Mouse (Mus musculus) CH12F3 (cell line): ENCODE data around the gene Kpna7.
"Not testable (repeated sequence)": the region's sequence is repeated elsewhere in the genome, so short reads cannot be mapped to it uniquely, and the experiment has no call there.

ENCODE experiments used
- in situ Hi-C: fragments of 300-500 bp; cut with MboI; formaldehyde crosslinking; loops from 2 replicates; pipeline ENCODE4 v1.14.3; 2020; ENCODE audit warnings: low sequenced_read_pairs

The Kpna7 gene

DNA sequence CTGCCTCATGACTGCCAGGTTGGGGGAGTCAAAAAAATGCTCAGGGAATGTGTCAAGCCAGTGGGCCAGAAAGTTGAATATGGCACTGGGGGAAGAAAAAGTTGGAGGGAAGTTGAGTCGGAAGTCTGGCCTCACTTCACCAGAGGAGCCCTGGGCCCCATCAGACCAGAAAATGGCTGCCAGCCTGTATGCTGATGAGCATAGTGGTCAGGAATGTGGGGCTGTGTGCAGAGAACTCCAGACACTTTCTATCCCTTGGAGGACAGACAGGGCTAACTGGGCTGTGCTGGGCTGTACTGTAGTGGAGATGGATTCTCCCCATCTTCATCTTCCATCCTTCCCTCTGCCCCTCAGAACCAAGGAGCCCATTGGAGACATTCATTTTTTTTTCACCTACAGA is 53.4 kb downstream of the Kpna7 start:
- in situ Hi-C loops, result not testable (repeated sequence)

DNA sequence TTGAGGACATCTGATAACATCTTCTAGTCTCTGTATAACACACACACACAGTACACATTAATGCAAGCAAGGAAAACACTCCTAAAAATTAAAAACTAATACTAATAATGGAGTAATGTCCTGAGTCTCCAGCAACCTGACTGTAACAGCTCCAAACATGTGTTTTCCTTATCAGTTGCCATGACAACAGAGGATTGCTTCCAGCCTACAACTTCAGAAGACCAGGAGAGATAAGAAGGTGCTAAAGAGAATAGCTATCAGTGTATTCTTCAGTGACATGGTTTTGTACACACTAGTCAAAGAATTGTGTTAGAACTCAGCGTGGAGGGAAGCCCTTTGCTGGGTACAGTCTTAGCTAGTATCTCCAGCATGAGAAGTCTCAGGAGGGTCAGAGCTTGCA is 63.1 kb downstream of the Kpna7 start:
- in situ Hi-C loops, result not testable (repeated sequence)

DNA sequence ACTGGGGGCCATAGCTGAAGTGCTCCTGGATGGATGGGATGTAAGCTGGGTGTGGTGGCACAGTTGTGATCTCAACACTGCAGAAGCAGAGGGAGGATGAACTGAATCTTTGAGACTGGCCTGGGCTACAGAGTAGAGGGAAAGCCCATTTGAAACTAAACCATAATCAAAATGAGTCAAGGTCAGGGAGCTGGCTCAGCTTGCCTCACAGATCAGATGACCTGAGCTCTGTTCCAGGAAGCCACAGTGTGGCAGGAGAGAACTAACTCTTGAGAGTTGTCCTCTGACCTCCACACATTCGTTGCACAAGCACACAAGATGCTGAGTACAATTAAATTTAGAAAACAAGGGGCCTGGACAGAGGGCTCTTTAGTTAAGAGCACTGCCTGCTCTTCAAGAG is 63.6 kb downstream of the Kpna7 start:
- in situ Hi-C loops, result not testable (repeated sequence)

DNA sequence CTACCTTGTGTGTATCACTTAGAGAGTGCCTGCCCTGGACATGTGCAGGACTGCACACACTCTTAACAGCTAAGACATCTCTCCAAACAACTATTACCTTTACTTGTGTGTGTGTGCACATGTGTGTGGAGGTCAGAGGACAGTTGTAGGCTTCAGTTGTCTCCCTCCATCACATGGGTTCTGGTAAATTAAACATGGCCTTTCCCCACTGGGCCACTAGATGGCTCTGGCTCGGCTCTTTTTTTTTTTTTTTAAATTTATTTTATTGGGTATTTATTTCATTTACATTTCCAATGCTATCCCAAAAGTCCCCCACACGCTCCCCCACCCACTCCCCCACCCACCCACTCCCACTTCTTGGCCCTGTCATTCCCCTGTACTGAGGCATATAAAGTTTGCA is 67.1 kb downstream of the Kpna7 start:
- in situ Hi-C loops, result not testable (repeated sequence)

GRCm38 (mm10) chr5:145014278-145014677 is 69.6 kb downstream of the Kpna7 start:
- in situ Hi-C loops, result no loop called here

DNA sequence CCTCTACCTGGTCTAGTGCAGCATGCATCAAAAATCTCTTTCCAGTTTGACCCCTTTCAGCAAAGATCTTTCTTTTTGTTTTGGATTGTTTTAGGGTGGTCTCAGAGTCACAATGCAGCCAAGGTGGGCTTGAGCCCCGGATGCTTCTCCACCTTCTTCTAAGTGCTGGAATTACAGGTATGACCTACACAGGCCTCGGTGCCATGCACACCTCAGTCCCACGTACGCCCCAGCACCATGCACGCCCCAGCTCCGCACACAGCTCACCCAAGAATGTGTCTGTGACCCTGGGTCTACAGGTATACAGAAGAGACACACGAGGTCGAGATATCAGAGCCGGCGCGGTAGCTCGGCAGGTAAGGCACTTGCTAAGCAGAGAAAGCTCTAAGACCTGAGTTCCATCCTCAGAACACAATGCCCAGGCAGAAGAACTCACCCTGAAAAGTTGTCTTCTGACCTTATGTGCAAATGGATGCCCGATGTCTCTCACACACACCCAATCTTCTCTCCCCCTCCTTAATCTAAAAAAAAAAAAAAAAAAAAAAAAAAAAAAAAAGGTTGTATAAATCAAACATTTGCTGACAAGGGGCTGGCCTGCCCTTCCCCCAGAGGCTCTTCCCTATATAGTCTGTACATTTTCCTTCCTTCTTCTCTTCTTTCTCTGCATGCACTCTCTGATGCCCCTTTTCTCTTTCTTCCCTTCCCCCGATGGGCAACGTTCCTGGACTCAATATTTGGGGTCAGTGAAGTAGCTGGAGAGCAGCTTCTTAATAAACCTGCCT is 74.8 kb downstream of the Kpna7 start:
- in situ Hi-C loops, result no loop called here

DNA sequence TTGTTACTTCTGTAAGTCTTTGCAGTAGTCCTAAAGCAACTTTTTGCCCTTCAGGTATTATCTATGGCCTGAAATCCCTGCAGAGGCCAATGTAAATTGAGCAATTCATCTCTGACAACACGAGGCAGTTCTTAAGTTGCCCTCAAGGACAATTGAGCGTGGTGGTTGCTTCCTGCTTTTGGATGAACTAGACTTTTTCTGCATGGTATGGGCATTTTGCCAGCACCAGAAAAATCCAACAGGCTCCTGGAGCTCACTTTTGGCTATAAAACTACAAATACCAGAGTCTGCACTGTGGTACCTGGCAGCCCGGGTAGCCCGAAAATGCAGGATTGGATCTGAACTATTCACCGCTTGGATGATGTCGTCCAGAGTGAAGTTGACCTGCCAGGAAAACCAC is 78.2 kb downstream of the Kpna7 start:
- in situ Hi-C loops, result no loop called here

- in situ Hi-C loops, result no loop called here
Measured at GRCm38 (mm10) chr5:145004495-145004894, 79.3 kb downstream of the Kpna7 start.

DNA sequence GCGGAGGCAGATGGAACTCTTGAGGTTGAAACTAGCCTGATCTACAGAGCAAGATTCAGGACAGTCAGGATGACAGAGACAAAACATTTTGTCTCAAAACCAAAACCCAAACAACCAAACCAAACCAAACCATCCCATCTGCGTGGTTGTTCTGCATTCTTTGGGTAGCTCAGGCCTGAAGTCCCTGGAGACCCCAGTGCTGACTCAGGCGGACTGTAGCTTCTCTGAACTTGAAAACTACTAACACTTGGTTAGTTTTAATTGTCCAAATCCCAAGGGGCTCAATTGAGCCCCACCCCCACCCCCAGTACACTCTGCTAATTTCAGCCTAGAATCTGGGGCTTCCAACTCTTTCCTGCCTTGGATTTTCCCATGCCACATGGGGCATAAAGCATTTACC is 80.5 kb downstream of the Kpna7 start:
- in situ Hi-C loops, result no loop called here

- in situ Hi-C loops, result no loop called here
Measured at GRCm38 (mm10) chr5:144998491-144998890, 85.3 kb downstream of the Kpna7 start.

DNA sequence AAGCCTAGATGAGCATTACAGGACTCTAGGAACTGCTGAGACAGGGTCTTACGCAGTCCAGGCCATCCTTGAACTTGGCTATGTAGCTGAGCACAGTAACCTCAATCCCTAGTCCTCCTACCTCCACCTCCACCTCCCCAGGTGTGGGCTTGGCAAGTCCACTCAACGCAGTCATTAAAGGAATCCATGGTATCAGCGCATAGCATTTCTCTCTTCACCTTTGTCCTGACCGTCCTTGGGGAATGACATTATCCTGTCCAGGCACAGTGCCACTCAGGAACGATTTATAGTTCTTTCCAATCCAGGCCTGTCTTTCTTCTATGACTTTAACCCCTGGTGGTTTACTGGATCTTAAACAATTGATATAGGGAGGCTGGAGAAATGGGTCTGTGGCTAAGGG is 93.3 kb downstream of the Kpna7 start:
- in situ Hi-C loops, result no loop called here

GRCm38 (mm10) chr5:144990051-144990450 is 93.8 kb downstream of the Kpna7 start:
- in situ Hi-C loops, result no loop called here

DNA sequence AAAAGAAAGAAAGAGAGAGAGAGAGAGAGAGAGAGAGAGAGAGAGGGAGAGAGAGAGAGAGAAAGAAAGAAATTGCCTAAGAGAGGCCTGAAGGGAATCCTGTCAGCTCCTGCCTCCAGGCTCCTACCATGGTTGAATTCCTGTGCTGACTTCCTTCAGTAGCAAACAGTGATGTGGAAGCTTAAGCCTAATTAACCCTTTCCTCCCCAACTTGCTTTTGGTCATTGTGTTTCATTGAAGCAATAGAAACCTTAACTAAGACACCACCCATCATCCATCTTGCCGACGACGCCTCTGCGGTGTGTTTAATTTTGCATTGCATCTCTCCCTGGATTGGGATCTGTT is 94.8 kb downstream of the Kpna7 start:
- in situ Hi-C loops, result no loop called here

DNA sequence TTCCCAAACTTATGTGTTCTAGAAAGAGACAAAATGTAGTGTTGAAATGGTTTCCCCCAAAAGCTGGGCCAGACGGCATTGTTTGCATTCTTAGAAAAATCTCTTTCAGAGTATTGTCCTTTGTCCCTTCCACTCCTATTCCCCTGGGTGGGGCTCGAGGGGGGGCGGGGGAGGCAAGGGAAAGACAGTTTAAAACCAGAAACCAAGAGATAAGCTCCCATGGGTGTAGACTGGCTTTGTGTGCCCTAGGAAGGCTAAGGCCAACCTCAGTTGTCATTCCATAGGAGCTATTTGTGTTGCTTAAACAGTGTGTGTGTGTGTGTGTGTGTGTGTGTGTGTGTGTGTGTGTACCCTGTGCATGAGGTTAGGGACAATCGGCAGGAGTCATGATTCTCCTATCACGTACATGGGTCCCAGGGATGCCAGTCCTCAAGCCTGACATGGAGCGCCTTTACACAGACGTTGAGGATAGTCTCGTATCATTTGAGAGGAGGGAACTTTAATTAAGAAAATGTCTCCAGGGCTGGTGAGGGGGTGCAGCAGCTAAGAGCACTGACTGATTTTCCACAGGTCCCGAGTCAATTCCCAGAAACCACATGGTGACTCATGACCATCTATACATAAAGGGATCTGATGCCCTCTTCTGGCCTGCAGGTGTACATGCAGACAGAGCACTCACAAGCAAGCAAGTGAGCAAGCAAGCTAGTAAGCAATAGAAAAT is 95.3 kb downstream of the Kpna7 start:
- in situ Hi-C loops, result no loop called here

- in situ Hi-C loops, result no loop called here
Measured at GRCm38 (mm10) chr5:144987561-144987960, 96.3 kb downstream of the Kpna7 start.

- in situ Hi-C loops, result no loop called here
Measured at GRCm38 (mm10) chr5:144984839-144985238, 99.0 kb downstream of the Kpna7 start.

DNA sequence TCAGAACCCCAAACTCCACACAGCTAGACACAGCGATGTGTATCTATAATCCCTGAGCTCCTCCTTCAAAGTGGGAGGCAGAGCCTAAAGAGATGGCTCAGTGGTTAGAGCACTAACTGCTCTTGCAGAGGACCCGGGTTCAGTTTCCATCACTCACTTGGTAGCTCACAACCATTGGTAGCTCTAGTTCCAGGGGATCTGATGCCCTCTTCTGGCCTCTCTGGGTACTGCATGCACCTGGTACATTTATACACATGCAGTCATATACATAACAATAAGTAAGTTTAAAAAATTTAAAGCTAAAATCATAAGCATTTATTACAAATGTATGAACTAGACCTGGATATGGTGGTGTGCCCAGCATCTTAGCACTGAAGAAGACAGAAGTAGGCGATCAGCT is 100.6 kb downstream of the Kpna7 start:
- in situ Hi-C loops, result no loop called here

DNA sequence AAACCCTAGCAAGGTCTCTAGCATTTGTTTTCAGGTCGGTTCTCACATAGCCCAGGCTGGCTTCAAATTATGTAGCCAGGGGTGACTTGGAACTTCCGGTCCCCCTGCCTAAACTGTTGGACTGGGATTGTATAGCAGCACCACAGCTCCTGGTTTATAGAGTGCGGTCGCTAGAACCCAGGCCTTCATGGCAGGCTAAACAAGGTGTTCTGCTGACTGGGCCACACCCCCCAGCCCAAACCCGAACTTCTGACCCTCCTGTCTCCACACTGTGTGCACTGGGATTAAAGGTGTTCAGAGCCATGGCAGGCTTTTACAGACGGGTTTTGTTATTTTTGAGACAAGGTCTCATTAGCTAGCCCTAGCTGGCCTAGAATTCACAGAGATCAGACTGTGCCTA is 104.7 kb downstream of the Kpna7 start:
- in situ Hi-C loops, result no loop called here

GRCm38 (mm10) chr5:144978533-144979107 is 105.2 kb downstream of the Kpna7 start:
- in situ Hi-C loops, result no loop called here

GRCm38 (mm10) chr5:144971266-144971665 is 112.6 kb downstream of the Kpna7 start:
- in situ Hi-C loops, result no loop called here

- in situ Hi-C loops, result no loop called here
Measured at GRCm38 (mm10) chr5:144965639-144966351, 118.0 kb downstream of the Kpna7 start, which contains the start of gene Smurf1. TSS of gene Smurf1 (minus strand) at chr5:144965847.
